Mouse (Mus musculus): ENCODE data around the gene Stat5a. TPM values are rescaled to one million over a fixed set of nuclear protein-coding genes. Genes with fewer than 3 reads are reported as not detected.

Stat5a gene
- 1 to 10 TPM; 2.5 to 2.6 TPM for total RNA-seq (2021)
- long read RNA-seq, experiment 1, partial matches to known transcripts: 1 of 2 reads
- long read RNA-seq, experiment 1, other reads (novel, unspliced or antisense): 1 of 2 reads
- long read RNA-seq, experiment 2, partial matches to known transcripts: 4 of 7 reads
- long read RNA-seq, experiment 2, other reads (novel, unspliced or antisense): 2 of 7 reads

GRCm38 (mm10) chr11:100858935-100859578 lies at the start of gene Stat5a:
Gene Stat5a (plus strand): TSS chr11:100859351.
- peak; percentile 31 to 48 for DNase-seq (ENCODE audit: low spot score in 2 of 2)
- intact Hi-C loops (cut with DNase I): no loop called here

GRCm38 (mm10) chr11:100810516-100810915 lies 48.6 kb upstream of the Stat5a start:
- intact Hi-C loops (cut with DNase I): no loop called here
- DNase-seq (ENCODE audit: low spot score in 2 of 2): no peak

GRCm38 (mm10) chr11:100811132-100811531 lies 48.0 kb upstream of the Stat5a start:
- DNase-seq (ENCODE audit: low spot score in 2 of 2): no peak
- intact Hi-C loops (cut with DNase I): no loop called here

GRCm38 (mm10) chr11:100814498-100814897 lies 44.7 kb upstream of the Stat5a start:
- no peak for DNase-seq (ENCODE audit: low spot score in 2 of 2)

GRCm38 (mm10) chr11:100816342-100816741 lies 42.8 kb upstream of the Stat5a start:
- DNase-seq (ENCODE audit: low spot score in 2 of 2): no peak
- intact Hi-C loops (cut with DNase I): no loop called here

More at GRCm38 (mm10) chr11:100814498-100814897, 44.7 kb upstream of the Stat5a start:
- intact Hi-C loops (cut with DNase I): no loop called here

GRCm38 (mm10) chr11:100816801-100817200 lies 42.4 kb upstream of the Stat5a start:
- intact Hi-C loops (cut with DNase I): no loop called here

GRCm38 (mm10) chr11:100817311-100817710 lies 41.8 kb upstream of the Stat5a start:
- intact Hi-C loops (cut with DNase I): no loop called here
- no peak for DNase-seq (ENCODE audit: low spot score in 2 of 2)

More at GRCm38 (mm10) chr11:100816801-100817200, 42.4 kb upstream of the Stat5a start:
- no peak for DNase-seq (ENCODE audit: low spot score in 2 of 2)

GRCm38 (mm10) chr11:100818359-100819012 lies 40.7 kb upstream of the Stat5a start:
- intact Hi-C loops (cut with DNase I): no loop called here
- no peak for DNase-seq (ENCODE audit: low spot score in 2 of 2)

GRCm38 (mm10) chr11:100819048-100819447 lies 40.1 kb upstream of the Stat5a start:
- no peak for DNase-seq (ENCODE audit: low spot score in 2 of 2)

GRCm38 (mm10) chr11:100819626-100820025 lies 39.5 kb upstream of the Stat5a start:
- intact Hi-C loops (cut with DNase I): no loop called here
- no peak for DNase-seq (ENCODE audit: low spot score in 2 of 2)

More at GRCm38 (mm10) chr11:100819048-100819447, 40.1 kb upstream of the Stat5a start:
- intact Hi-C loops (cut with DNase I): no loop called here

GRCm38 (mm10) chr11:100820047-100820446 lies 39.1 kb upstream of the Stat5a start:
- DNase-seq (ENCODE audit: low spot score in 2 of 2): no peak
- intact Hi-C loops (cut with DNase I): no loop called here

- DNase-seq (ENCODE audit: low spot score in 2 of 2): no peak
- intact Hi-C loops (cut with DNase I): no loop called here
These were observed 37.4 kb upstream of the Stat5a start for GRCm38 (mm10) chr11:100821605-100822220.

GRCm38 (mm10) chr11:100822365-100822764 lies 36.8 kb upstream of the Stat5a start:
- peak; percentile 31 to 32 for DNase-seq (ENCODE audit: low spot score in 2 of 2)

GRCm38 (mm10) chr11:100823543-100824313 lies 35.4 kb upstream of the Stat5a start:
- DNase-seq (ENCODE audit: low spot score in 2 of 2): peak in 1 of 2 experiments; percentile 80
- intact Hi-C loops (cut with DNase I): no loop called here

More at GRCm38 (mm10) chr11:100822365-100822764, 36.8 kb upstream of the Stat5a start:
- intact Hi-C loops (cut with DNase I): no loop called here

GRCm38 (mm10) chr11:100824496-100824895 lies 34.7 kb upstream of the Stat5a start:
- no peak for DNase-seq (ENCODE audit: low spot score in 2 of 2)
- intact Hi-C loops (cut with DNase I): no loop called here

GRCm38 (mm10) chr11:100825451-100825850 lies 33.7 kb upstream of the Stat5a start:
- DNase-seq (ENCODE audit: low spot score in 2 of 2): no peak

GRCm38 (mm10) chr11:100826161-100826866 lies 32.8 kb upstream of the Stat5a start:
- intact Hi-C loops (cut with DNase I): no loop called here
- DNase-seq (ENCODE audit: low spot score in 2 of 2): peak; percentile 74 to 83

More at GRCm38 (mm10) chr11:100825451-100825850, 33.7 kb upstream of the Stat5a start:
- intact Hi-C loops (cut with DNase I): no loop called here

- intact Hi-C loops (cut with DNase I): no loop called here
- DNase-seq (ENCODE audit: low spot score in 2 of 2): no peak
These were observed 30.4 kb upstream of the Stat5a start for GRCm38 (mm10) chr11:100828676-100829151.
